Mouse (Mus musculus) olfactory bulb, adult 2 months (tissue): Measurements from ENCODE around the gene Slc28a3.

Source experiments
- CTCF ChIP-seq: fragments of 200-500 bp; IDR thresholded peaks from 2 replicates; pipeline ENCODE4 v1.5.1; 2012; ENCODE audit warnings: low read depth, mild to moderate bottlenecking, low read length, moderate library complexity; ENCODE audit not compliant: insufficient read depth
- POLR2A ChIP-seq: fragments of 200-500 bp; IDR thresholded peaks from 2 replicates; pipeline ENCODE4 v1.6.1; 2012; ENCODE audit warnings: mild to moderate bottlenecking, low read depth, low read length, moderate library complexity; ENCODE audit not compliant: insufficient read depth

GRCm38 (mm10) chr13:58547570-58547969 is 63.1 kb downstream of the Slc28a3 start:
- TF ChIP-seq POLR2A (no peak), CTCF (no peak)
